Mouse (Mus musculus): ENCODE results near the gene Cd84.

Cd84 gene

GRCm38 (mm10) chr1:171917305-171918039 is 78.0 kb downstream of the Cd84 start, which contains the start of gene Slamf6:
Slamf6 (plus strand) TSS chr1:171917515.
- no peak for DNase-seq (ENCODE audit: low spot score)

- DNase-seq (ENCODE audit: low spot score): no peak
Measured at GRCm38 (mm10) chr1:171918136-171918920, 78.8 kb downstream of the Cd84 start.

- DNase-seq (ENCODE audit: low spot score): no peak
Measured at GRCm38 (mm10) chr1:171919193-171919592, 79.7 kb downstream of the Cd84 start.

- no peak for DNase-seq (ENCODE audit: low spot score)
Measured at GRCm38 (mm10) chr1:171919901-171920510, 80.5 kb downstream of the Cd84 start.

GRCm38 (mm10) chr1:171920989-171921621 is 81.6 kb downstream of the Cd84 start:
- no peak for DNase-seq (ENCODE audit: low spot score)

- no peak for DNase-seq (ENCODE audit: low spot score)
Measured at GRCm38 (mm10) chr1:171921641-171922040, 82.1 kb downstream of the Cd84 start.

GRCm38 (mm10) chr1:171922844-171923243 is 83.3 kb downstream of the Cd84 start:
- no peak for DNase-seq (ENCODE audit: low spot score)

GRCm38 (mm10) chr1:171924900-171925299 is 85.4 kb downstream of the Cd84 start:
- no peak for DNase-seq (ENCODE audit: low spot score)

- DNase-seq (ENCODE audit: low spot score): no peak
Measured at GRCm38 (mm10) chr1:171933851-171934250, 94.4 kb downstream of the Cd84 start.

- DNase-seq (ENCODE audit: low spot score): no peak
Measured at GRCm38 (mm10) chr1:171938952-171939948, 99.8 kb downstream of the Cd84 start.
